Mouse (Mus musculus) lung, adult 18-20 months (tissue): ENCODE measurements at regions not wholly inside any gene's neighbourhood (a gene's known extent, or its start where the extent isn't known, plus 50 kb on each side); places are given as distances from the start of the nearest gene placed in this dataset.
A peak's percentile ranks its signal among the peaks of the same experiment; 100 is the strongest.

ENCODE experiments used
- DNase-seq, 2 experiments: peaks; one replicate each; pipeline ENCODE4 v3.0.0; 2022; ENCODE audit warnings: mixed read lengths in 2 of 2

DNA sequence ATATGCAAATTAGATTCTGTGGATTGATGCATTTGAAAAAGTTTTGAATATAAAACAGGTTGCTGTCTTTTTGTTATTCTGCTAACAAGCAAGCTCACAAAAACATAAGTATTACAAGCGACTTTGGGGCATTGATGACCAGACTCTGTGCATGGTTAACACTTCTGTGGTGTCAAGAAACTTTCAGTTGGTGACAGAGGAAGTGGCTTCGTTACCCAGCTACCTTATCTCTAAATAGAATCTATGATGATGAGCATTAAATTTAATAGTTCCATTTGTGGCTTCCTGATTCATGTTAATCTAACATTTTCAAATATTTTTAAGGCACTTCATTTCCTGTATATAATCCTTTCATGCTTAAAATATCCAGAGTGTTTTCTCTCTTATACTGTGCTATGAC lies 100.8 kb downstream of the Tm2d1 start:
- no peak for DNase-seq

DNA sequence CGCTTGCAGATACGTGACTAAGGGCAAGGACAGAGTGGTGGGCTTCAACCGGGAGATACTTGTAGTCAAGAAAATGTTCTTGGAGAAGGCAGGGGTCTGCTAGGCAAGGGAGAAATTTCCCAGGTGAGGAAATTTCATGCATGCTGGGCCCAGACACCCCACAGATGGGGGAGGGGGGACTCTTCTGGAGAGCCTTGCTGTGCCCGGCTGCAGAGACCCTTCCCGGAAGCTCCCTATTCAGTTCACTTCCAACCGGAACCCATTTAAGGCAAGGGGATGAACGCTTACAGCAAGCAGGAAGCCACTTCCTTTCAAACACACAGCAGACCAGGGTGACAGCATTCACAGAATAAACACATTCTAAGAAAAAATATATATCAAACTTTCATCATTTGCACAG lies 124.8 kb downstream of the Tm2d1 start:
- DNase-seq, result no peak

DNA sequence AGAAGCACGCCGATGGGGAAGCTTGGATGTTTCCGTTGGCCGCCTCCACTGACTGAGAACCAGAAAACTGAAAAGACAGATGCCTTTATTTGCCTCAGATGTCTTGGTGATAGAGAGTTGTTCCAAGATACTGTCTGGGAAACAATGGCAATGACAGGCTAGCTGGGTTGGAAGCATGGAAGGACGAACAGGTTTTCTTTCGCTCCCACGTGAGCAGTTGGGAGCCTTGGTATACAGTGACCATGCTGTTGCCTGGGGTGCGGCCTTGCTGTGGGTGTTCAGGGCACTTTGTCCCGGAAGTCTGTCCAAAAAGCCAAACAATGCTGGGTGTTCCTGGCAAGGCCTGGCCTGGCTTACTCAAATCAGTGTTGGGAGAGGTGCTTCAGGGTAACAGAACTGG lies 125.4 kb downstream of the Tm2d1 start:
- DNase-seq, result peak; percentile 45 to 68

DNA sequence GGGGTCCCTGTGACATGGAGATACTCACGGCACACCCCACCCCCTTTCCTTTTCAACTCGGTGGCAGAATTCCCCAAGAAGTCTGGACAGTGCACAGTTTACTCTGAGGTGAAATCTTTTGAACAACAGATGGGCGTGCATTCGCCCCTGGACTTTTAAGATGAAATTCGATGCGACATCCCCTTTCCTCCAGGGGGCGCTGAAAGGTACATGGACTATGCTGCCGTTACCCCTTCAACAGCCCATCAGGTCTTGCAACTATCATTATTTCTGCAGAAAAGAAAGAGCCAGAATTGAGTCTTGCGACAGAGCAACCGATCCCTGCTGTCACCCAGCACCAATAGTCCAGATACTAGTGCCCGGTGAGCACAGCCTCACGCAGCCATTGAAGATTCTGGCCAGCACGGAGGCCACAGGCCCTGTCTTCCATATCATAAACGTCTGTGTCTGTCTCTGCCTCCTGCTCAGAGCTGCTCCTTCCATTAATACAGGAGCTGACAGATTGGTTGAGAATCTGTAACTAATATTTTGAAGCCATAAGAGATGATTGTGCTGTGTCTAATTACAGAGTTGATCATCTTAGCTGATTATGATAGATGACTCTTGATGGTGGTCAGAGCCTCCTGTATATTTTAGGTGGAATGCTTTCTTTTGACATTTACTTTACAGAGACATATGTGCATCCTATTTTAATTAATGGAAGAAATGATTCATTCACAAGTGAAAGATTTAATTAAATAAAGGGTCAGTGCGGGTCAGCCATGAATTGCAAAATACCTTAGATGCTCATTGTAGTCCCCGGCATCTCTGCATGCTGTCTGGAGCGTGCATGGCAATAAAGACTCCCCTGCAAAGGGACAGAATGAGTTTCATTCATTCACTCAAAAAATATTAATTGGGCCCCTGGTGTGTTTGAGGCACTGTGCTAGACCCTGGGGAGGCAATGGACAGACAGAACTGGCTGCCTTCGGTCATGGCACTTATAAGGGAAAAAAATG lies 128.0 kb downstream of the Tm2d1 start:
- peak; percentile 34 to 50 for DNase-seq

DNA sequence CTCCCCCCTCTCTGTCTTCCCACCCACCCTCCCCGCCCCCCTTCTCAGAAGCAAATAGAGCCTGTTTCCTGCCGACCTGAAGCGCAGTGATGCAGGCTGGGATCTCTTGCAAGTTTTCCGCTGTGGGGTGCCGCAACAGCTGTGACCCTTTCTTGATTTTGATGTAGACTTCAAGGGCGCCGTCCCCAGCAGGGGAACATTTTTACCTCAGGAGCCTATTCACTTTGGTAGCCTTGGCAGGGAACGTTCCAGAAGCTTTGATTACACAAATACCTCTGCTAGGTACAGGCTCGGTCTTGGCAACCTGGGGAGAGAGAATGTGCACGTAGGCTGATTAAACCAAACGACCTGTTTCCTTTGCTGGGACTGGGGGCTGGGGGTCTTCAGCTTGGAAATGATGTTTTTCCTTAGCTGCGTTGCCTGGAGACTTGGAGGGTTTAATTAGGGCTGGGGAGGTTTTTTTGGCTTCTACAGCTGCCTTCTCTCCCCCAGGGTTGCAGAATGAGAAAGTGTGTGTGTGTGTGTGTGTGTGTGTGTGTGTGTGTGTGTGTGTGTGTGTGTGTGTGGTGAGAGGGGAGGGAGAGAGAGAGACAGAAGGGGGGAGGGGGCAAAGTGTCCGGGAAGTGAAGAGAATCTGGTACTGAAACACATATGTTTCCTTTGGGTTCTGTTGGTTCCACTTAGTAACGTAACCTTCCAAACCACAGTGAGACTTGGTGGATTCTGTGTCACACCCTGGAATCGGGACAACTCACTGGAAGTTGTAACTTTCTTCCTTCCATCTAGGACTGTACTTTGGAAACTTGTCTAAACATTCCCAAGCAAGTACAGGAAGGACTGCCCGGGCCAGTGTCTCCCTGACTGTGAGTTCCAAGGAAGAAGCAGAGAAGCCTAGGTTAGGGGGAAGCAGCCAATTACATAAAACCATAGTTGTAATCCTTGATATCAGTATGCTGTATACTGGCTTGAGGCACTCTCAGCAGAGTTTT lies 138.9 kb downstream of the Tm2d1 start:
- DNase-seq, result peak; percentile 19 to 51

- peak; percentile 12 to 26 for DNase-seq
Observed at GRCm38 (mm10) chr4:98243502-98243901, 139.6 kb downstream of the Tm2d1 start.

DNA sequence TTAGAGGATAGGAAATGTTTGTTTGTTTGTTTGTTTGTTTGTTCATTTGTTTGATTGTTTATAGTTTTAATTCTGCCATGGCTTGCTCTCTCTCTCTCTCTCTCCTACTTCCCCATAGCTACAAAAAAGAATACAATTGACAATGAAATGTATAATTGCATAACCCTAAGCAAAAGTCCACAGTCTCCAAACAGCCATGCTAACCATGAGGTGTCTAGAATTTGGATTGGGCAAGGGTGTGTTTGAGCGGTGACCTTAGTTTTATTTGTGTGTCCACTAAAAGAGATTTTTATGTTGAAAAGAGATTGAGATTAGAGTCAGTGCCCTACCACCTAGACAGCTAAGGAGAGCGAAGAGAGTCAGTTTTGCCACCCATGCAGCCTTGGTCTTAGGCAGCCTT lies 141.2 kb downstream of the Tm2d1 start:
- no peak for DNase-seq

- no peak for DNase-seq
Observed at GRCm38 (mm10) chr4:98240289-98240688, 142.8 kb downstream of the Tm2d1 start.

DNA sequence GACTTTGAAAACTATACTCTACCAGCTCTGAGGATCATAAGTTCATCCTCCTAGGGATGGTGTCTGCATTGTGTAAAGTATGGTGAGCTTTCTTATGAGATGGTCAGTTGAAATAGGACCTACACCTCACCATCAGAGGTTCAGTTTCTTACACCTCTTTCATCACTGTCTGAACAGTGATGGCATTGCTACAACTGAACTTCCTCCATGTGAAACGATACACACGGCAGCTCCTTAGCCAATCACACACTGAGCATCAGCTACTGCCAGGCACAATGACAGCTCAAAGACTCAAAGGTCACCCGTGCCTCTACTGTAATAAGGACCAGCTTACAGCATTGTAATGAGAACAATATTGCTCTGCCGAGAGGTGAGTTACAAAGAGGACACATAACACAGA lies 145.0 kb downstream of the Tm2d1 start:
- no peak for DNase-seq

DNA sequence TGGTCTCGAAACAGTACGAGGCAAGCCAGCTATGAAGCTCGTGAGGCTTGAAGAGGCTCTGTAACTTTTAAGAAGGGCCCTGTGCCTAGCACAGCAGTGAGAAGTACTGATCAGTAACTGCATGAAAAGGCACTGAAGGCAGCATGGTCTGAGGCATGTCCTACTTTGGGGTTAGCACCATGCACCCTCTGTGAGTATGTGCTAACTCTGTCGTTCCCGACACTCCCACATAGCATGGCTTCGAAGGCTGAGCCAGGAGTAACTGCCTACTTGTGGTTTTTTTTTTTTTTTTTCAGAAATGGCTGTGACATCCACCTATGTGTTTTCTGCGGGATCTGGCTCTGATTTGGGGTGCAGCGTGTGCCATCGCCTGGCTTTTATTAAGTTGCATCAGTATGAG lies 145.6 kb downstream of the Tm2d1 start:
- no peak for DNase-seq

DNA sequence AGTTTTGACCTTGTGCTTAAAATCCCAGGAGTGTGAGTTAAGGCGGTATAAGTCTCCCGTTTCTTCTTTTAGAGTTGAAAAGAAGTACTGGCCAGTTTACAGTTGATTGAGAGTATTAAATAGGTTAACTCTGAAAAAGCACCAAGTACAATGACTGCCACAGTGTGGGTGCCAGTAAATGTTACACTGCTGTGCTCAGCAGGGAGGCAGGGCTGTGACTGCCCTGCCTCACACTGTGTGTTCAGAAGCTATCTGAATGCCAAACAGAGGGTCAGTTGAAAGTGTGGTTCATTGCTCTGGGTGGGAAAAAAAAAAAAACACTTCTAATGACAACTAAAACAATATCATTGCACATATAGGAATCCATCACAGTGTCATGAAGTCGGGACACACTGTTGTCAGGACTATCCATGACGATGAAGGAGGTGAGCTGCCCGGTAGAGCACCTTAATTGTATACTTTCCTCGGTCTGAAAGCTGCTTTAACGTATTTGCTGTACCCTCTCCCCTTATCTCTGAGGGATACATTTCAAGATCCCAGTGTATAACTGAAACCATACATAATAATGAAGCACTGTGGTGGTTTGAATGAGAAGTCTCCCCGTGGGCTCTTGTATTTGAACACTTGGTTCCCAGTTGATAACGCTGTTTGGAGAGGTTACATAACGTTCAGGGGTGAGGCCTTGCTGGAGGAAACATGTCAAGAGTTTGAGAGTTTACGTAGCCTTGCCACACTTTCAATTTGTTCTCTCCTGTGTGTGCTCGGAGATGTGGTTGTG lies 146.9 kb downstream of the Tm2d1 start:
- DNase-seq, result peak; percentile 62 to 80

- no peak for DNase-seq
Observed at GRCm38 (mm10) chr4:98228193-98228592, 154.9 kb downstream of the Tm2d1 start.

DNA sequence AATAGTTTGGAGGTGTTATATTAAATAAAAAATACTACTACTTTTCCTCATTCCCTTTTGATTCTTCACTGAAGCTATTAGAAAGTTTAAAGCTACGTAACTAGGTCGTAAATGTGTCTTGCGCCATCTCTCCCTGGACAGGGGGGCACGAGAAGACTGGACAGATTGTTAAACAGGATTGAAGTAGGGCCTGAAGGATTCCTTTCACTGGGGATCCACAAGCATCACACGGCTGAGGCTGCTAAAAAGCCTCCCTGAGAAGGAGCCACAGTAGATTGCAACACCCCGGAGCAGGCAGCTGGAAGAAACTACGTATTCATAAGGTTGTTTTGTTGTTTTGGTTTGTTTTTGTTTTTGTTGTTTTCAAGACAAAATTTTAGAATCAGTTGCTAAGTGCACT lies 158.7 kb downstream of the Tm2d1 start:
- DNase-seq, result no peak

DNA sequence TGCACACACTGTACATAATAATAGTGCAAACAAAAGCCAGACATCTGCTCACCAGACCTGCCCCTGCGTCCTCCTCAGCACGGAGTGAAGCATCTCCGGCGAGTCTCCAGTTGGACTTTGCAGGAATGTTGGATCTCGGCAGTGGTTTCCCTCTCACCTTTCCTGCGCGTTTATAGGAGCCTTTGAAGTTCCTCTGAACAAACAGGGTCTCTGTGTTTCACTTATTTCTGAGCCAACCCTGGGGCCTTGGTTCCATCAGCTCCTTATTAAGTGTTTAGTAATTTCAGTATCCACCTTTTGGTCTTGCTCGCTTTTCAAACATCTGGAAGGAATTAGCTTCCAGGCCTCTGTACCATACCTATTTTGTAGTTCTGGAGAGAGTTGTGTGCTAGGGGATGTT lies 159.7 kb downstream of the Tm2d1 start:
- DNase-seq, result no peak

GRCm38 (mm10) chr4:98221566-98221965 lies 161.5 kb downstream of the Tm2d1 start:
- peak in 1 of 2 experiments; percentile 24 for DNase-seq

GRCm38 (mm10) chr4:98215218-98215617 lies 167.9 kb downstream of the Tm2d1 start:
- no peak for DNase-seq

DNA sequence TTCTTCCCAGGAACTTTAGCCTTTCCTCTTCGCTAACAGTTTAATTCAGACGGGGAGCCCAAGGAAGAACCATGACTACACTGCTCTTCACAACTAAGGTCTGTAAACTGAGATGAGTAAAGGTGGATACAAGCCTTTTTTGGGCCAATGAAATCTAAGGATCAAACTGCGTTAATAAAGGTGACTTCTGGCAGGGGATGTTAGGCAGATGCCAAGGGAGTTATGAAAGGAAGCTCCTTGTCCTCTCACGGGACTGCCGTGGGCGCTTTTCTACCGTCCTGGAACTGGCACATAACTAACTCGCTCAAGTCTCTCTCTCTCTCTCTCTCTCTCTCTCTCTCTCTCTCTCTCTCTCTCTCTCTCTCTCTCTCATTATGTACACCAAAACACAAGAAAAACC lies 175.7 kb downstream of the Tm2d1 start:
- no peak for DNase-seq

GRCm38 (mm10) chr4:98206245-98206970 lies 176.7 kb downstream of the Tm2d1 start:
- no peak for DNase-seq

DNA sequence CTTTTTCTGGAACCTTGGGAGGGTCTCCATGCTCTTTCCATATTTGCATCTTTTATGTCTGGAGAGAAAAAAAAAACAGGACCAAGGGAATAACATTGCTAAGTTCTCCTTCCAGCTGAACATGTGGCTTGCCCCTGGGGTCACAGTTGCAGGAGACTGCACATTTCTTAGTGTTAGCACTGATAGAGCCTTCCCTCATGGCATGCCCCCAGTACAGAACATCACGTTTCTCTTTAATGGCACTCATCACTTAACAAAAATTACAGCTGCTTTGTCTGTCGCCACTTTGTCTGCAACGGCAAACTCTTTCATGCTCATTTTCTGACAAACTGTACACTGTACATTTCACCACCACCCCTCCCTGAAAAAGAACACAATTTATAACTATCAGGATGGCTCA lies 180.0 kb downstream of the Tm2d1 start:
- DNase-seq, result no peak

DNA sequence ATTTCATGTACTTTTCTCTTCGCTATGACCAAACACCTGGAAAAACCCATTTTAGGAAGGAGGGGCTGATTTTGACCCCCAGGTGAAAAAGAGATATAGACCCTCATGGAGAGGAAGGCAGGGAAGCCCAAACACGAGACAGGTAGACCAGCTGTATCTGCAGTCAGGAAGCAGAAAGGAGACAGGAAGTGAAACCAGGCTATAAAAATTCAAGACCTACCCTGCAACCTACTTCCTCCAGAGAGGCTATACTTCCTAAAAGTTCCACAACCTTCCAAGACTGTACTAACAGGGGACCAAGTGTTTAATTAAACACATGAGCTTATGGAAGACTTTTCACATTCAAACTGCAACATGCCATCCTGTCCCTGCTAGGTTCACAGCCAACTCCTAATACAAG lies 180.9 kb downstream of the Tm2d1 start:
- DNase-seq, result no peak

DNA sequence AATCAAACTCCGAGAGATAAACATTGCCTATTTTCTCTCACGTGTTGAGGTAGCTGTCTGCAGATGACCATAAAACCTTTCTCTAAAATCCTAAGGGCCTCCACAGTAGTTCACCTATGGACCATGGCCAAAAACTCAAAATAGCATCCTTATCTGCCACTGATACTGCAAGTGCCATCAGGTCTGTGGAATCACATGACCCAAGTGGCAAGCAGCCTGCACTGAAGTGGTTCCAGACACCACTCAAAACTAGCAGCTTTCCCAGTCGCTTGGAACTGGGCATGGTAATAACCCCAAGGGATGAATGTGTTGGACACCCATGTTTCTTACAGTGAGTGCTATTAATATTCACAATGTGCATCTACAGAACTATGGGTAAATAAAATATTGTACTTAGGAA lies 182.0 kb downstream of the Tm2d1 start:
- peak; percentile 17 to 30 for DNase-seq

GRCm38 (mm10) chr4:98200701-98201100 lies 182.4 kb downstream of the Tm2d1 start:
- DNase-seq, result no peak
